Mouse (Mus musculus) heart, adult 18-20 months (tissue): ENCODE measurements at regions not wholly inside any gene's neighbourhood (a gene's known extent, or its start where the extent isn't known, plus 50 kb on each side); places are given as distances from the start of the nearest gene placed in this dataset.
A peak's percentile ranks its signal among the peaks of the same experiment; 100 is the strongest.
"Not testable (repeated sequence)": the region's sequence is repeated elsewhere in the genome, so short reads cannot be mapped to it uniquely, and the experiment has no call there.

Source experiments
- DNase-seq, 2 experiments: peaks; one replicate each; pipeline ENCODE4 v3.0.0; 2021 to 2022; ENCODE audit warnings: mixed read lengths in 1 of 2

DNA sequence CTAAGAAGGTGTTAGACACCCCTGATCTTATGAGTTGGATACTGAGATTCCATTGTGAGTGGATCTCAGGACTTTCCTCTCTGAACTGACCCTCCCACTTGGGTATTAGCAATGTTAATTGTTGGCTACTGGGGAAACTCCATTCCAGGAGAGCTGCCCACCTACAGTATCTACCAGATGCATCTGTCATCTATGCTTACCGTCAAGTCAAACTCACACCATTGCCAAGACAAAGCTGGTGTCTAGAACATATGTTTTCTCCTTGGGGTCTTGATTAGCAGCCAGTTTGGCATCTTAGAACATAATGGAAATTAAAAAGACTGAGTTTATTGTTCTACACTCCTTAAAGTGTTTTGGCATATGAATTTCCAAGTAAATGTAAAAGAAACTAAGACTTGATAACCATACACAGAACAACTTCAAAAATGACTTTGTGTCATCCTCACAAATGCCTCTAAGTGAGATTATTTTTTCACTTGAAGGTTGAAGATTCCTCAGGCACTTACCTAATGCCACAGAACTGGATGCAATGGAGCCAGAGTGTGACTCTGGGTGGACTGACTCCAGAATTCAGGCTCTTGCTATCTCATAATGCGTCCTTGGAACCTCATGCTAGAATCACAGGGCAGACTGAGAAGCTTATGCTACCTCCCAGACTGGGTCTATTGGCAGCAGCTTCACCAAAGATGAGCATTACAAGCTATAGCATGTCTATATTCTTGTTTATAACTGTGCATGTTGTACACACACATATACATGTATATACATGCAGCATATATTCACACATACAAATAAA, 107.5 kb upstream of the Rnf152 start:
- DNase-seq: peak in 1 of 2 experiments; percentile 8

DNA sequence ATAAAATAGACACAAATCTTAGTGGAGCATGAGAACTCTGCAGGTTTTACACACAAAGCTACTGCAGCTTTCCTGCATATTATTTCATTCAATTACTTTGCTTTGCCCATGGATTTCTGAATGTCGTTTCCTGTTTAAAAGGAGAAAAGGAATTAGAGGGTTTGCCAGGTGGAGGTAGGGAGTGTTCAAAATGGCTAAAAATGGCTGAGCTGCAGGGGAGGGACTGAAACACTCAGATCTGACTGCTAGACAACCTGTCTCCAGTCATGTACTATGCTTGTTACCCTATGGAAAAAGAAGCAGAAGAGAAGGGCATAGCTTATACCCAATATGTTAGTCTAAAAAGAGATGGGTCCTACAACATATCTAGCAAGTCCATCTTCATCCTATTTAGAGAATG, 106.2 kb upstream of the Rnf152 start:
- DNase-seq: no peak

DNA sequence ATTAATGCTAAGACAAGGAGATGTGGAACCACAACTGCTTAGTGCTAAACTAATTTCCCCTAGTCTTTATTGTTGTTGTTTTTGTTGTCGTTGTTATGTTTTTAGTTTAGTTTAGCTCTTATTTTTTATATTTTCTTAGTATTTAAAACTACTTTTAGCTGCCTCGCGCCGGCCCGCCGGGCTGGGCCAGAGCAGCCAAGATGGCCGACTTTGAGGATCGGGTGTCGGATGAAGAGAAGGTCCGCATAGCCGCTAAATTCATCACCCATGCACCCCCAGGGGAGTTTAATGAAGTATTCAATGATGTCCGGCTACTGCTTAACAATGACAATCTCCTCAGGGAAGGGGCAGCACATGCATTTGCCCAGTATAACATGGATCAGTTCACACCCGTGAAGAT, 99.3 kb upstream of the Rnf152 start:
- DNase-seq: not testable (repeated sequence)

DNA sequence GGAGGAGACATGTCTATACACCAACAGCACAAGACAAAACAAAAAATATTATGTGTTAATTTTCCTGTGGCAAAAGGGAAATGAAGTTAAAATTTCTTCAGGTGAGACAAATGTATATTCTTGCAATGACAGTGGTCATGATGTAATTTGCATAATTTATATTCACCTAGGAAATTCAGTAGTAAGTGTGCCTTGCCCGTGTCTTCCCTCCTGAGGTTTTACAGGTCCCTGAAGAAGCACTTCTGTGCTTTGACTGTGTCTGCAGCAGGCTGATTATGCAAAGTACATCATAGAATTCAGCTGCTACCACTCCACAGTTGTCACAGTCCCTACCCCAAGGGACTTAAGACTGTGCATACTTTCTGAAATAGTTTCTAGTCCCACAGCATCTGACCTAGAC, 98.2 kb upstream of the Rnf152 start:
- no peak for DNase-seq

DNA sequence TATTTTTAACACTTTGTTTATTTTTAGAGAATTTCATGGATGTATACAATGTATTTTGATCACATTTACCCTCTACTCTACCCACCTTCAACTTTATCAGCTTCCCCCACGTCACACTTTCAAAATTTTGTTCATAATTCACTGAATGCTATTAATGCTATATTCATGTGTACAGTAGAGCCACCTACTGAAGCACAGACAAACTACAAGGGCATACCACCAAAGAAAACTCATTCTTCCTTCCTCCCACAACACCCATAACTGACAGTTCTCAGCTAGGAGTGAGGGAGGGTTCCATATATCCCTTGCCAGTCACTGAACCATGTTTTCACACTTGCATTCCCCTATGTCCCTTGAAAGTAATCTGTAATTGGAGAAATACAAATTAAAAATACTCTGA, 89.7 kb upstream of the Rnf152 start:
- no peak for DNase-seq

DNA sequence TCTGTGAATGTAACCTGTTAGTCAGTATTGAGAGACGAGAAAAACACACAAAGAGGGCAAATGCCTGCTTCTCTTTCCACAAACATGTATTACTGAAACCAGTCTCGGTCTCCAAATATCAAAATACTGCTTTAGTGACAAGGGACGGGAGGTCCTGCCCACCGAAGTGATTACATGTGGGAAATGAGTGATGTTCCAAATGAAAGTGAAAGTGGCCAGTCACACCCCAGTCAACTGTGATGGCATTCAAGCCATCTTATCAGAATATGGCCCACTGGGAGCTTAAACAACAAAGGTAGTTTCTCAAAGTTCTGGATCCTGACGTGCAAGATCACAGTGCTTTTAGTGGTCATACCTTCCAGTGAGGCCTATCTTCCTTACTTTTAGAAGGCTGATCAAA, 87.0 kb upstream of the Rnf152 start:
- DNase-seq: no peak

DNA sequence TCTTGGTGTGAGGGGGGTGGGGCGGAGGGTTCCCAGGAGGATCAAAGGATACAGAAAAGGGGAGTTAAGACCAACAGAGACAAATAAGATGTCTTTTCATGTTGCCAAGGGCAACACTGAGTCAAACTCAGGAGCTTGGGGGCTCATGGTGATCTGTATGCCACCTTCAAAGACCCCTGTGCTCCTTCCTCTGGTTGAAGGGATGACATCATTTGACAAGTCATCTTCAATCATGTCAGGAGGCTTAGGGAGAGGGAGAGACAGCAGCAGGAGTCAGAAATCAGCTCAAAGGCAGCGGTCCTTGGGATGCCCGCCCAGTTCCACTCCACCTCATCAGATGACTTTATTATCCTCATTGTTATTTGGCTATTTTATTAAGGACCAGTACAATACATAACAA, 83.8 kb upstream of the Rnf152 start:
- no peak for DNase-seq

DNA sequence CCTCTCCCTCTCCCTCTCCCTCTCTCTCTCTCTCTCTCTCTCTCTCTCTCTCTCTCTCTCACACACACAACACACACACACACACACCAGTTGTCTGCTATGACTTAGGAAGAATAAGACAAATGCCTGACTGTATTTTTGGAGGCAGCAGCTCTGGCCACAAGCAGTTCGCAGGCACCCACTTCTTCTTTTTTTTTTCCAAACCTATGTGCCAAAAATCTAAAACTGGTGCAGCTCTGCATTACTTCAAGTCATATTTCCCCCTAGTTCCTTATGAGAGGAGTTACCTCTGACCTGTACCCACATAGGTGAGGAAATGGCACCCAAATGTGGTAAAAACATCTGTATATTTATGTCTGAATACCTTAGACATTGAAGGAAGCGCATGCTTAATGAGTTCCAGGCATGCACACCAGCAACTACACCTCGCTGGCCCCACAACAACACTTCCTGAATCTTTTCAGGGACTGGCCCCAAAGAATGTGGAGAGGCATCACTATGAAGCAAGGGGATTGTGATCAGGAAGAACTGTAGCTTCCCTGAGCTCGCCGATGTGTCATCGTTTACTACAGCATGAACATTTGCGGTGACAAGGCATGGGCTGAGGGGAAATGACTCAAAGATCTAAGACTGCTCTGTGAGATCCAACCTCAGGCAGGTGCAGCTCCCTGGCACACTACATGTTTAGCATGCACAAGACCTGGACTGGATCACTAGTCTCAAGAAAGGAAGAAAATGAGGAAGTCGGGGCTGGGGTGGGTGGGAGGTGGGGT, 78.3 kb upstream of the Rnf152 start:
- DNase-seq: no peak

DNA sequence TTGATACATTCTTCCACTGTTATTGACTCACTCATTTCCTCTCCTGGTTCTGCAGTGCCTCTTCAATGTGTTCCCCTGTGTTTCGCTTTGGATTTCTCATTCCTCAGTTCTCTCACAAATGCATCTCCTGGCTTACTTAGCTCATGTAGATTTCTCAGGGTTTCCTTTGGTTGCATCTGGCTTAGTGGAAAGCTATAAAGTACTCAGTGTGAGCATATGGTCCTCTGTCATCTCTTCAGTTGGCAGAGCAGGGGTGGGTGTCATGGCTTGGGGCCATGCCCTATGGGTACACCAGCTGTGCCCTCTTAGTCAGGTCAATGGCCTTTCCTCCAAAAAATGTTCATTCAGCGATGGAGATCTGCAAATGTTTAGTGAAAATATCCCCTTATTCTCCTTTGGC, 77.4 kb upstream of the Rnf152 start:
- no peak for DNase-seq

DNA sequence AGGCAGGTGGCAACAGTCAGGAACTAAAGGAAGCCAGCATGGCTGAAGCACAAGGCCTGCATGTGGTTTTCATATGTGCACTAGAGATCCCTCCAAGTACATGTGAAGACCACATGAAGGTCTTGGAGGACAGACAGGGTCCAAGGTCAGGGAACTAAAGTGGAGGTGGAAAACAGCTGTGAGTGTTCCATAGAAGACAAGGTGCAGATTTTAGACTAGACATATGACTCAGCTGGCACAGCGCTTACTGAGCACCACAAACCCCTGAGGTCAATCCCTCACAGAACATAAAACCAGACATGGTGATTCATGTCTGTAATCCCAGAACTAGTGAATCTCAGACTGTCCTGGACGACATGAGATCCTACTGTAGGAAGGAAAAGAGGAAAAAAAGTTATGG, 75.3 kb upstream of the Rnf152 start:
- DNase-seq: no peak

DNA sequence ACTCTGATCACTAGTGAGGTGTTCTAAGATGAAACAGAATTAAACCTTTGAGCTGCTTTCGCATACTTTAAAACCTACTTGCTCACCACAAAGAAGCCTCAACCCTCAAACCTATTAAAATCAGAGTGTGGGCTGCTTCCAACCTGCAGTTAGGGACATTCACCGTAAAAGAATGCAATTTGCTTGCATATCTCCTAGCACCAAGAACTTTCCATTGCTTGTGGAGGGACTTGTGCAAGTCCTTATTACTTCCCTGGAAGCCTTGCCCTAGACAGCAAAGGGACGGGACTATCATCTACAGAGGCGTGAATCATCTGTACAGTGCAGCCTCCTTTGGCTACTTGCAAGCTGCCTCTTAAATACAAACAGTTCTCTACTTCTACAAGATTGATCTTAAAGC, 74.2 kb upstream of the Rnf152 start:
- no peak for DNase-seq

DNA sequence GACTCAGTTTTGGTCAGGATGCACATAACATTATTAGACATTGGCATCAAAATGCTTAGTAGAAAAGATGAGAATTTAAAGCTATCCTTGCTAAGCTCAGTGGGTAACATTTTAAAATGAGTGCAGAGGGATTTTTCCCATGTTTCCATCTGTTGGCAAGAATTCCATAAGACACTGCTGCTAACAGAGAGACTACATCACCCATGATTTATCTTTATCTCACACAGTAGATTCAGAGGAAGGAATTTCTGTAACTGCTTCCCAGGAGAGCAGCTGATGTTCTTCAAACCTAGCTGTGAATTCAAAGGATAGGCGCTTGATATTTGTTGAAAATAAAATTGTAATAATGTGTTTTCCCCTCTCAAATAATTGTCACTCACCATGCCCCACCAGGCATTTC, 71.7 kb upstream of the Rnf152 start:
- no peak for DNase-seq

DNA sequence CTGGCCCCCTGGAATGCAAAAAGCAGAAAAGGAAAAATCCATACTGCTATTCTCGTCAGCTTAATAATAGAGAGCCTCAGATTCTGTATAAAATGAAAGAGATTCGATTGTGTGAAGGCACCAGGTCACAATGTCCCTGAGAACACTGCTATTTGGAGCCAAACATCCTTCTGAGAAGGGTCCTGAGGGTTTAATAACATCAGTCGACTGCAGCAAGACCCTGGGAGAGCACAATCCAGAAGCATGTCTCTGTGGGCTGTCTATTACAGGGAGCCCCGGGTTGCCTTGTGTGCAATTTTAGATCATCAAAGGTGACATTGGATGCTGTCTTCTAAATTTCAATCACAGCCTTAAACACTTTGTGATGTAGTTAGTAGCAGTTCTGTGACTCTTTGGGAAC, 69.6 kb upstream of the Rnf152 start:
- no peak for DNase-seq

DNA sequence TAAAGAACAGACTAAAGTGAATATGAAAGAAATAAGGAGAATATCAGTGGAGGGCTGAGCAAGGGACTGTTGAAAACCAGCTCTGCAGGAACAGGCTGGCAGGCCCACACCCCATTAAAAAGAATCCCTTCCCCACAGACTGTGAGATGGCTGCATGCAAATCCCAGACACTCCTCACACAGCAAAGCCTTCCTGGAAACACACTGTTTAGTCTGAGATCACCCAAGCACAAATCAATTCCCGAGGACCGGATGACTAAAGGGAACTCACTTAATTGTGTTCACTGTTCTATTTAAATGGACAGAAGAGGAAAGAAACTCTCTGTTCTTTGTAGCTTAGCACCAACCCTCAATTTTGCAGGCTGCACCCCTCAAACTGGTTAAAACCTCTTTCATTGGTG, 66.9 kb upstream of the Rnf152 start:
- DNase-seq: no peak

DNA sequence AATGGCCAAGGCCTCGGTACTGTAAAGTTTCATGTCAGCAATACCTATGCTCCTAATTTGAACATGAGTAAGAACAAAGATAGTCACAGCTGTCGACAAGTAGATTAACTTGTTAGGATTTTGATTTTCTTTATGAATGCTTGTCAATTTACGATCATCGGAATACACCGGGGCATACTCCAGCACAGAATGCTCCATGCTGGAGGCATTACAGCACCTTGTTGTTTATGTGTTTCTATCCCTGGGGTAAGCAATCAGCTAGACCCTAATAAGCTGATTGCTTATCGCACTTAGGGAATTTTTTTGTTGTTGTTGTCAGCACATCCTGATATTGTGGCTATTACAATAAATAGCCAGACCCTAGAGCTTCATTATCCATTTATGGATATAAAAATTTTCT, 66.4 kb upstream of the Rnf152 start:
- no peak for DNase-seq

DNA sequence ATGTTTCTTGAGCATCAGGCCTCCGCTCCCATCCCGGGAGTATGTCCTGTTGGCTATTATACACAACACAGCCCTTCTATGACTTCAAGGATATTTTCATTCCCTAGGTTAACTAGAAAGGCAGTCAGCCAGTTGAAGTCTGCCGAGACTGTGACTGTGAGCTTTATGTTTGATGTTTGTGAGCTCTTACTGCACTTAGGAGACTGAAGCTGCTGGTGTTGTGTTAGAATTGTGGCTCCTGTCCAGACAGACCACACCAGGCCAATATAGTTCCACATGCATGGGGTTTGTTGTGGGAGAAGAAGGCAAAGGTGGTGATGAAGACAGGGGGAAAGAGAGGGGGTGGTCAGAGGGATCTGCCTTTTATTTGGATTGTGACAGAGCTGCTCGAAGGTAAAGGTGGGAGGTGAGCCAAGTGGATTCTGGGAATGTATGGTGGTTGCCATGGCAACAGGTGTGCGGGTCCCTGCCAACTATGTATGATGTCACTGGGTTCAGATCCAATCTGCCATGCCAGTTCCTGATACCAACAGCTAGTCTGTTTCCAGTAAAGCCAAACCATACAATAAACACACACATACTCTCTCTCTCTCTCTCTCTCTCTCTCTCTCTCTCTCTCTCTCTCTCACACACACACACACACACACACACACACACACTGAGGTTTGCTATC, 64.0 kb upstream of the Rnf152 start:
- DNase-seq: no peak
